Mouse (Mus musculus) ES-CJ7 (cell line): Measurements from ENCODE around the gene Tpi1.

Experiments used
- DNase-seq: peaks from one replicate; pipeline ENCODE4 v3.0.0; 2011; ENCODE audit warnings: low read depth, low spot score

The Tpi1 gene

DNA sequence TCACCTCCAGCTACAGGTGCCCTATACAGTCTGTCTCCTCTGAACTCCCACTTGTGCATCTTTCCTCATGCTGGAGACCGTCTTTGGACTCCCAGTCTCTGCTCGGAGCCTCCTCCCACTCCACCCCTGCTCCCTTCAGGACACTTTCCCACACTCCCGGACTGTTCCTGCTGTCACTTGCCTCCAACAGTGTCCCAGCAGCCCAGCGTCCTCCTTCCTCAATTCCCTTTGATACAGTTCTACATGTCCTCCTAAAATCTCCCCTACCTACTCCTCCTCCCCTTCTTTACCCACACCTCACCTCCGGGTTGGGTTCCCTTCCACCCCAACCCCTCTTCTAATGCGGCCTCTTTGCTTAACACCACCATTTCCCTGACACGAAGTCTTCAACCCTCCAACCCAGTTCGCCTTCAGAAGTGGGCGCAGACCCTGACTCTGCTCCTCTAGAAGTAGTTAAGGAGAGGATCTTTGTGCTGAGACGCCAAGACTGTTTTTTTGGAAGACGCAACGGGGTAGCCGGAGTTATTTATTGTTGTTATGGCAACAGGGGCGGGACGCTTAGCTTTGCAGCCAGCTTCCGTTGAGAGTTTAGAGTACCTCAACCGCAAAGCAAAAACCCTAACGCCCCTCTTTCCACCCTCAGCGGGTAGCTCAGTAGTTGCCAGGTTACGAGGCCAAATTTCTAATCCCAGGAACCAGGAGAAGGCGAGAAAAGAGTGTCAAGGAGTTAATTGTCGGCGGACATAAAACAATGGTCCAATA, 34.7 kb downstream of the Tpi1 start, which contains the start of gene Lrrc23:
Lrrc23 (minus strand) TSS at position 506 of the 762 bp plus-strand sequence.
- DNase-seq: peak; percentile 81

DNA sequence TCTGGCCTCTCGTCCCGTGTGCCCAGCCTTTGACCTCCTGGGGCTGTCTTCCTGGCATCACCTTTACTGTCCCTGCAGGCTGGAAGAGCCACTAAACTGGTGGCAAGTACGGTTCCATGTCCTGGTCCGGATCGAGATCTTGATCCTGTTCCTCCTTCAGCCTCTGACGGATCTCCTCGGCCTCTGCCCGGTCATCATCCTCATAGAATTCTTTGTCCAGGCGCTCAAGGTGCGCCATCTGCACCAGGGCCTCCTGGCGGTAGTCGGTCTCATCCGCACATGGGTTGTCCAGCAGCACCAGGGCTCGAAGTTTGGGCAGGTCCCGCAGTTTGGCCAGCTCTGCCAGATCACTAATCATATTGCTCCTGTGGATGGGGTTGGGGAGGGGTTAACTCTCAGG, 43.6 kb downstream of the Tpi1 start:
- DNase-seq: no peak

DNA sequence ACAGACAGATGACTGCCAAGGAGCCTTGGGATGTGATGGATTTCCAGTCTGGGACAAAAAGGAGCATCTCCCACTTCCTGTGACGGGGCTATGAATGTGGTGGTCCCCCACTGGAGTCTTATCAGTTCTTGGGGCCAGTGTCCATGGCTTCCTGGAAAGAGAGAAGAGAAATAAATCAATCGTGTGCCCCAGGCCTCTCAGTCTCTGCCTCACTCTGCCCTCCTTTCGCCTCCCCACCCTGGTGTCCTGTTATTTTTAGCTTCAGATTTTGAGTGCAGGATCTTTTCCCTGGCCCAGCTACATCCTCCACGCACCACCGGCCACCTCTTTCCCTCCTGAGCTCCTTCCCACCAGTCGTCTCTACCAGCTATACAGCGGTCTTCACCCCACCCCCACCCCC, 44.1 kb downstream of the Tpi1 start:
- DNase-seq: no peak

DNA sequence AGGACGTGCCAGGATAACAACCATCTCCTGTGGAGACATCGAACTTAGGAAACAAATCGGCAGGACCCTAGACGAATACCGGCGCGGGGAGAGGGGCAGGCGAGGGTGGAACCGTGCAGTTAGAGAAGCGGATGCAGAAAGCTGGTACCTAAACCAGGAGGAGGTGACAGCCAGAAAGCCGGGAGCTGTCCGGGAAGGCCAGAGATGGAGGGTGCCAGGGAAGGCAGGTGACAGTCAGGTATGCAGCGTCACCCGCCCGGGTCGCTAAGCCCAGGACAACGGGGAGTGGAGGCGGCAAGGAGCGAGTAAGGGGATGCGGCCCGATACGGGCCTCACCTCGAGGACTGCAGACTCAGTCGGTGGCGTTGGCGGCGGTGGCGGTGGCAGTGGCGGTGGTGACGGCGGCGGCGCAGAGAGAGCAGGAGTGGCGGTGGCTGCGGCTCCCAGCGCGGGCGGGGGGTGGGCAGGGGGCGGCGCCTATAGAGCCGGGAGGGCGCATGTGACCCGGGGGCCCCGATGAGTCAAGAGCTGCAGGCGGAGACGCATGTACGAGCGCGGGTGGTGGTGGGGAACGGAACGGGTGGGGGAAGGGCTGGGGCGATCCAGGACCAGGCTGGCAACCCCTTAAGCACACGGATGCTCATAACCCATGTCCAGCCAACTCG, 44.9 kb downstream of the Tpi1 start, which contains the start of gene Eno2:
Eno2 (minus strand) TSS at position 573 of the 665 bp plus-strand sequence.
- DNase-seq: peak; percentile 41

DNA sequence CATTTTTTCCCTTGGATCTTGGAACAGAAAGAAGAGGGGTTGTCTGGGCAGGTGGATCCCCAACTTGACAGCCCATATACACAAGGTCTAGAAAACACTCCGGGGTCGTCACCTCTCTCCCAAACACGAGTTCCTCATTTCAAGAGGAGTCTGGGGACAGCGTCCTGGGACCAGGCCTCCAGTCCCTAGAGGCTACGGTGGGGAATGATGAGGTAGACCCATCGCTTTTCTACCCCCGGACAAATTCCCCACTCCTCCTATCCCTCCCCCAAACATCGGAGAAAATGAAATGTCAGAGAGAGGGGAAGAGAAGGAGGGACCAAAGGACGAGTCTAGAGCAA, 45.4 kb downstream of the Tpi1 start:
- no peak for DNase-seq

DNA sequence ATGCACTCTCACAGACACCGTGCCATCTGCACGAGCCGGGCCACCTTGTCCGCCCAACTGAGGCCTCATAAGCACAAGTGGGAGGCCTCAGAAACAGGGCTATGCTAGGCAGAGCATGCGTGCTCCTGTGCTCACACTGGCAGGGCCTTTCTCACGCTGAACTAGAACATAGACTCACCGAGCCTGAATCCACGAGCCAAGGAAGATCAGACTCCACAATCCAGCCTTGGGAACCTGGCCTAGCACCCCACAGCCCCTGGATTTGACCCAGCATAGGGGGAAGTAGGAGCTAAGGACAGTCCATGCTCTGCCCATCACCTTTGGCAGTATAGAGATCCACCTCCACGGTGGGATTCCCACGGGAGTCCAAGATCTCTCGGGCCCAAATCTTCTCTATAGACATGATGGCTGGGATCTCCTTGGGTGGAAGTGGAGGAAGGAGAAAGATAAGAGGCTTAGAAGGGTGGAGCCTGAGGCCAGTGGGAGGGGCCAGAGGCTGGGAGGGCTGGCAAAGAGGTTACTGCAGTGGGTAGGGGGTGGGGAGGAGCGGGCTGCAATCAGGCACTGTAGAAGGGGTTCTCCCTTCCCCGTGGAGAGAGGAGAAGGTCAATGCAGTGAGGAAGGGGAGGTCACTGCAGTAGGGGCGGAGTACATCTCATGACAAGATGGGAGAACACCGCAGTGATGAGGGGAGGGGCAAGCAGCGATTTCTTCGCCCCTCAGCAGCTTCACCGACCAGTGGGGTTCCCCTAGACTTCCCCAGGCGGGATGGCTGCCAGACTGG, 46.0 kb downstream of the Tpi1 start:
- peak; percentile 88 for DNase-seq

DNA sequence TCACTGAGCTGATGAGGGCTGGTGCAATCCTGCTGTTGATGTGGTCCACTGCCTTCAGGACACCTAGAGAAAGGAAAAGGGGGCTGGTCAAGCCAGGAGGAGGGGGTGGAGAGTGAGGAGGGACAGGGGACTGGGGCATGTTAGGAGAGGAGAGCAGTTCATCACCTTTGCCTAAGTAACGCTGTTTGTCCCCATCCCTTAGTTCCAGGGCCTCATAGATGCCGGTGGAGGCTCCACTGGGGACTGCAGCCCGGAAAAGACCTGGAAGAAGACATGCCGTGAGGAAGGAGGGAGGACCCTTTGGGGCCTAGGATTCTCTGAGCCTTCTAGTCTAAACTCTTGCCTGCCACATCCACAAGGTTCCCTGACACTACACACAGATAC, 46.6 kb downstream of the Tpi1 start:
- no peak for DNase-seq

DNA sequence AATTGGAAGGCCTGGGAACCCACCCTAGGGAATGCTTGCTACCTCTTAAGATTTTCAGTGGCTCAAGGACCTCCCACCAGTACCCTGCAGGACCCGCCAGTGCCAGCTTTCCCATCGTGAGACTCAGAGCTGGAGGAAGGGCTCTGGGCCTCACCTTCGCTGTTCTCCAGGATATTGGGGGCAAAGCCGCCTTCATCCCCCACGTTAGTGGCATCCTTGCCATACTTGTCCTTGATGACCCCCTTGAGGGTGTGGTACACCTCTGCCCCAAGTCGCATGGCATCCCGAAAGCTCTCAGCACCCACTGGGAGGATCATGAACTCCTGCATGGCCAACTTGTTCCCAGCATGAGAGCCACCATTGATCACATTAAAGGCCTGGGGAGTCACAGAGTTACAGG, 48.1 kb downstream of the Tpi1 start:
- no peak for DNase-seq
